Mouse (Mus musculus) lung, postnatal 0 days (tissue): ENCODE measurements at regions not wholly inside any gene's neighbourhood (a gene's known extent, or its start where the extent isn't known, plus 50 kb on each side); places are given as distances from the start of the nearest gene placed in this dataset.

Experiments
- CTCF ChIP-seq: IDR thresholded peaks from 2 replicates; pipeline ENCODE4 v1.5.1; 2016; ENCODE audit warnings: antibody characterized with exemption, mild to moderate bottlenecking
- EP300 ChIP-seq: IDR thresholded peaks from 2 replicates; pipeline ENCODE4 v1.6.1; 2016; ENCODE audit warnings: antibody characterized with exemption, mild to moderate bottlenecking, control low read depth

DNA sequence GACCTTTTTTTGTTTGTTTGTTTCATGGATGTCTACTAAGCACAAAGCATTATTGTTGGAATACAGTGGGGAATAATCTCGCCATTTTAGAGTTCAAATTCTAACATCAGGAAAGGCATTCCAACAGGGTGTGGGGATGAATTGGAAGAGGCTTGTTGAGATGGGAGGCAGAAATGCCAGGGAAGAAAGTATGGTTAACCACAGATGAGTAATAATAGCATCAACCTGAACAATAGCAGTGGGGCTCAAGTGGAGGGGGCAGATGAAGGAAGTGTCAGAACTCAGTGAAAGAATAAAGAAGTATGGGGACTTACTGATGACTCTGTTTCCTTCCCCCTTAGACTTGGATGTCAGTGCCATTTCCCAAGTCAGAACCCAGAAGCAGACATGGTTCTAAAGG is 94.5 kb upstream of the Gdnf start:
- TF ChIP-seq CTCF (no peak), EP300 (no peak)
